Mouse (Mus musculus) cerebellum, adult 11-12 months (tissue): ENCODE results near the gene Cdk14.

Source experiments
- DNase-seq: peaks from one replicate; pipeline ENCODE4 v3.0.0; 2022

Cdk14 gene

DNA sequence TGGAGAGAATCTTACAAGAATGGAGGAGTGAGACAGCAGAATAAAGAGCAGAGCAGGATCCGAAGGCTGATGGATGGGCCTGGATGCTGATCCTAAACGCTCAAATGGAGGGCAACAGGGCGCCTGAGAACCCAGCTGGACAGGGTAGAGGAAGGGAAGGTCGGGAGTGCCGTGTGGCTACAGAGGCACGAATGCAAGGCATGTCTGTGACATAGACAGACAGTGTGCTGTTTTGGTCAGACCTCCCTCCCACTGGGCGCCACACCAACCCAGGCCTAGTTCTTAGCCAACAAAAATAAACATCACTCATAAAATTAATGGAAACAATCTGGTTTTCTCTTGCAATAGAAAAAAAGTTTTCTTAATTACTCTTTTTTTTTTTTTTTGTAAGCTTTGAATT is 594.2 kb downstream of the Cdk14 start:
- DNase-seq, result no peak

- DNase-seq, result no peak
These were observed 595.0 kb downstream of the Cdk14 start for GRCm38 (mm10) chr5:4825076-4825475.

DNA sequence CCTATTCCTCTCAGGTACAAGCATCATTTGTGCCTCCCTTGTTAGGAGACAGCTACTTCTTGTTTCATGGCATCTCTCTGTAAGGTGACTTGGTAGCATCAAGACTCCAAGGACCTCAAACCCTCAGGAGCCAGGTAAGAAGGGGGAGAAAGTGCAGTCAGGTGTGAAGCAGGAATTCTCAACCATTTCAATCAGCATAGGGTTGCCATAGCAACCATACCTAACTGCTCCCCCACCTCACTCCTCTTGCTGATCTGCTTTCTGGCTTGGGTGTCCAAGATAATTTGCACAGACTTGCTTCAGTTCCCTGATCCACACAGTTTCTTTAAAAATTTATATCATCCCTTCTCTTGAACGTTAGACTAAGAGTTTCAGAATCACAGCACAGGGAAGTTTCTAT is 595.9 kb downstream of the Cdk14 start:
- no peak for DNase-seq

GRCm38 (mm10) chr5:4822041-4822440 is 598.1 kb downstream of the Cdk14 start:
- DNase-seq, result no peak

DNA sequence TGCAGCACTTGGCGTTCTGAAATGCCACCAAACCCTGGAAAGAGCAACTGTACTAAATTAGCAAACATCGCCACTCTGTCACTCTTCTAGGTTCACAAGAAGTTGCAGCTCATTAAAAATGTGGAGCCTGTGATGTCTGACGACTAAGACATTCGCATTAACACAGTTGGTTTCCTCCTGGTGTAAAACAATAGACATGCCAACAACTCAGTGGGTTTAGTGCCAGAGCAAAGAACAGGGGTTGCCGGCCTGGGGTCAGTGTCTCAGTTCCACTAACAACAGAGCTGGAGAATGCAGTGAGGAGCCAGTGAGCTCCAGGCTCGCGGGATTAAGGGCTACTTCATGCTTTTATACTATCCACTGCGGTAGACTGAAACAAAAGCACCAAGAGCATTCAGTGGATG is 598.7 kb downstream of the Cdk14 start:
- DNase-seq, result no peak

DNA sequence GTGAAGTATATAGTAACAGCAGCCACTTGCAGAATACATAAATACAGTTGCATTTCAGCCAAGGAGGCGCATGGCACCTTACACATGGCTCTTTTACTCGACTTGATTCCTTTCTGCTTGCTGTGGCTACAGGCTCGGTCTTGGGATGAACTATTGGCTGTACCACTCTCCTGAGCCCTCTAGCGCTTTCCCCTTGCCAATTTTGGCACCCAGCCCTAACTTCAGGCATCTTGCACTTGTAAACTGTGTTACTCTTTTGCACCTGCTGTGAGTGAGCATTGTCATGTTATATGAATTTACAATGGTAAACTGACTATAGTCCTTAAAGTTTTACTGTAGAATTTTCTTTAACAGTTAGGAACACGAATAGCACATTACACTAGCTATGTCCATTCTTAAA is 603.1 kb downstream of the Cdk14 start:
- DNase-seq, result no peak

DNA sequence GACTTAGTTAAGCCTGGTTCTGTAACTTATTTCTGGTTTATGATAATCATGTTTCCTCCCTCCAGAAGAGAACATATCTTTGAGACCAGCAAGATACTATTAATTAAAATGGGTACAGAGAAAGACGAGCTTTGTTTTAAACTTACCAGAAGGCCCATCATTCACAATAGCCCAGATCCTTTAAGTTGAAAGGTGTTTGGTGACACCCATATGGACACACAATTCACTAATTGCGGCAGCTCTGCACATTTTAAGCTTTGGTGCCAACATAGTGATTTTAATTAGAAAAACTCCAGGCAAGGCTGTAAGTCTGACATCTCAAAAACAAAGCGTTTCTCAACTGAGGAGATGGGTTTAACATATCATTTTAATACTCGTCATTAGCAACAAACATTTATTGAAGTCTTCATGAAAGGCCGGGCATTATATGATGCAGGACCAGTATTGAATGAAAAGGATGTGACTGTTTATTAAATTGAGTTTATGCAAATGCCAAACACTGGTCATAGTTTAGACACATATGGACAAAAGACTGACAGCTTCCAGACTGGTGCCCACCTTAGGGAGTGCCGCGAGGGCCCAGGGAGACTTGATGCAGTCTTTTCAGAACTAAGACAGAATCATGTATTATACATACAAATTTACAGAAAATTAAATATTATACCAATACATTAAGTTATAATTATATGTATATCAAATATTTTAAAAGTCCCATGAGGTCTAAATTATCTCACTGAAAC is 605.5 kb downstream of the Cdk14 start:
- no peak for DNase-seq

DNA sequence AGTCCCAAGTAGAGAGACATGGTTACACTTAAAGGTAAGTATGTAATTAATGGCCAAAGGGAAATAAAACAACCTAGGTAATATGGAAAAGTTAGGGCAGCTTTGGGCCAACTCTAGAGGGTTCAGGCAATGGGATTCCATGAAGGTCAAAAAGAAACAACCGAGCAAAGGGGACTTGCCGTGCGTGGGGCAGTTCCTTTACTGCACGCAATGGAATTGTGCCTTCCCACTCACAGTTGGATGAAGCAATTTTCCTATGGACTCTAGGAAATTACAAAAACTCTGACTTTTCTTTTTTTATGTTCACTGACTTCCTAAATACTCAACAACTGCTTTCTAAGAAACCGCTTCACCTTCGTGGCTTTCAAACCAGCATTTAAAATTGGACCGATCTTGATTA is 606.8 kb downstream of the Cdk14 start:
- DNase-seq, result no peak

GRCm38 (mm10) chr5:4812036-4812729 is 607.9 kb downstream of the Cdk14 start:
- DNase-seq, result peak; percentile 15

- DNase-seq, result no peak
These were observed 614.9 kb downstream of the Cdk14 start for GRCm38 (mm10) chr5:4805228-4805627.

- no peak for DNase-seq
These were observed 616.4 kb downstream of the Cdk14 start for GRCm38 (mm10) chr5:4803708-4804107.

DNA sequence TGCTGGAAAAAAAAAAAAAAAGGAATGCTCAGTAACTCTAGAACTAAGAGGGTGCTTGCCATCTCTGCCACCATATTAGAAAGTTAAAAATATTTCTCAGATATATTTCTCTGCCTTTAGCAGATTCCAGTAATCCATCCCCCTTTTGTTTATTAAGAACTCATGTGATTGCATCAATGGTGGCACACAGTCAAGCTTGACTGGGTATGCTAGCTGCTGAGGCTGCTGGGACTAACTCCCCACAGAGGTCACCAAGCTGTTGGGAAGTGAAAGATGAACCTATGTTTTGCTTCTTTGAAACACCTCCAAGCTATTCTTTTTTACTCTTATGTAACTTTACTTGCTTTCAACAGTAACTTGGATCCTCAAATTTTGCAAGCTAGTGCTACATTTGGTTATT is 618.1 kb downstream of the Cdk14 start:
- no peak for DNase-seq

DNA sequence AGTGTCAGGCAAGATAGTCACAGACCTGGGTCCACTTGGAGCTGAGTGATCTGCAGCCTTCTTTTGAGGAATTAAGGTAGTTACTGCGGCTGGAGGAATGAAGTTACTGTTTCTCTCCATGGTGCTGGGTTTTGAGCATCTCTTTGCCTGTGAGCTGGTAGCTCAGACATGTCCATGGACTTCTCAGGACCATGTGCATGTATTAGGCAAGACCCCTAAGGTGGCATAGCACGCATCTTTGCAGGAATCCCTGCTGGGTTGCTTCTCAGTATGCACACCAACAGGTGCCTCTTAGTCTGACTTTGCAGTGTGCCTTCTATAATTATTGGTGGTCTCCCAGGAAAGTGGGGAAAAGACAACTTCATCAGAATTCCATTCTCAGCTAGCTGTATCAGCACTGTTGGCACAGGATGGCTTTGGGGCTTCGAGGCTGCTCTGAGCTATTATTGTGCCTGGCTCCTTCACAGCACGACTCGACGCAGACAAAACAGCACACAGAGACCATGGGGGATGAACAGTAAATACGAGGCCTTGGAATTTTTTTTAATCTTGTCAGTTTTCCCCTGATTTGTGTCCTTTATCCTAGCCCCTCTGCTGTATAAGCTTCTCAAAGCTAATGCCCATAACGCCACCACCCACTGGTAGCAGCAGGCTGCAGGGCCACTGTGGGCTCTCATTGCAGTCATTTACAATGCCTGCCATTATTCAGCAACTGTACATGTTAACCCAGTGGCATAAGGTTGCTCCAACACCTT is 618.8 kb downstream of the Cdk14 start:
- no peak for DNase-seq

DNA sequence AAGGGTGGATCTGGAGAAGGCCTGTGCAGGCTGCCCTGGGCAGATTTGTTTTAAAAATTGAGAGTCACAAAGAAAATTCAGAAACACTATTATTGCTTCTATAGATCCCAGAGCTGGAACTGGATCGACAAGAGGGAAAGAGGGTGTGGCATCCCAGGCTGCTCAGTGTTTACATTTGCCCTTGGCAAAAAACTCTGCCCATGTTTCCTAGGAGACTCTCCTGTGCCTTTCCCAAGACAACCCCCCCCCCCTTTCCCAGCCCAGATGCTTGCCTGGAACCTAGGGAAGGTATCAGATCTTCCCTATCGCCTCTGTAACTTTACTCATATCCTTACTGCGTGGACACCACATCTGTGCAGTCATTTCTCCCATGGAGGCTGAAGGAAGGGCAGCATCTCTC is 628.9 kb downstream of the Cdk14 start:
- no peak for DNase-seq

GRCm38 (mm10) chr5:4790265-4790664 is 629.8 kb downstream of the Cdk14 start:
- DNase-seq, result no peak

GRCm38 (mm10) chr5:4788484-4788883 is 631.6 kb downstream of the Cdk14 start:
- DNase-seq, result no peak

GRCm38 (mm10) chr5:4786816-4787215 is 633.3 kb downstream of the Cdk14 start:
- DNase-seq, result no peak

DNA sequence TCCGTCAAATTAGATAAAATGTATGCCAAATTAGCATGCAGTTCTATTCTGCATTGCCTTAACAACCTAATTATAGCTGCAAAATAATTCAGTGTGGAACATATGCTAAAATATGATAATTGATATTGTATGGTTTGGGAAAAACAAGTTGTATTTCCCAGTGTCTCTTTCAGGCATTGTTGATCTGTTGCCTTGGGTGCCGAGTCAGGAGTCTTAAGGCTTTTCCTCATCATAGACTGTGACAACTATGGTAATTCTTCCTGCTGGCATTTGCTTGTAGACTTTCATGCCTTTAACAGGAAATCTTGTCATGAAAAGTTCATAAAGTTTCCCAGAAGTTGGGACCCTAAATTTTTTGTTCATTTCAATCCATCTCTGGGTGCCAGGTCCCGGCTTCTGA is 641.8 kb downstream of the Cdk14 start:
- DNase-seq, result no peak

GRCm38 (mm10) chr5:4776495-4776894 is 643.6 kb downstream of the Cdk14 start:
- no peak for DNase-seq

DNA sequence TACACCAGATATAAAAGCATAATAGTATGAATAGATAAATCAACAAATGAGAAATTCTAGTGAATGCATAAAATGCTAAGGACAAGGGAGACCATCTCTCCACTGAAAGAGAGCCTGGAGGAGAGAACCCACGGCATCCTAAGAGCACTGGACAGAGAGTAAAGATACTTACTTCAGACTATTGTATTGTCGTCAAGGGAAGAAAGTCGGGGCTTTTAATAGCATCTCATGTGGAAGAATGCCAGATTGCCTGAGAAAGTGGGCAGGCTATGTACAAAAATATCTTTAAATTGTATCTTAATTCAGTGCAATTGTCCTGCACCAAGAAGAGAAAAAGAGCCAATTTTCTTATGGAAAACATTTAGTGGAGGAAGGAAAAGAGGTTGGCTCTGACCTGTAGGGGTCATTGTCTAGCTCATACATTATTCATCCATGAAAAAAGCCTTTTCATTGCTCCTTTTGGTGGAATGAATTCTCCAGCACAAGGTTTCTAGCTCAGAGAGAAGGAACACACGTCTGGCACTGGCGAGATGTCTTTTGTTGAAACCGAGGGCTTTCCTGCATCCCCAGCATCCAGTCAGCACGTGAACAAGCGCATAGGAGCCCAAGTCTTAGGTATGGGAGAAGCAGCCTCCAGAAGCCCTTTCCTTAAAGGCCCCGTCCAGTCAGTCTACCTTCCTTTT is 646.9 kb downstream of the Cdk14 start:
- DNase-seq, result no peak

- DNase-seq, result no peak
These were observed 649.5 kb downstream of the Cdk14 start for GRCm38 (mm10) chr5:4770609-4771008.

GRCm38 (mm10) chr5:4767896-4768295 is 652.2 kb downstream of the Cdk14 start:
- DNase-seq, result no peak

DNA sequence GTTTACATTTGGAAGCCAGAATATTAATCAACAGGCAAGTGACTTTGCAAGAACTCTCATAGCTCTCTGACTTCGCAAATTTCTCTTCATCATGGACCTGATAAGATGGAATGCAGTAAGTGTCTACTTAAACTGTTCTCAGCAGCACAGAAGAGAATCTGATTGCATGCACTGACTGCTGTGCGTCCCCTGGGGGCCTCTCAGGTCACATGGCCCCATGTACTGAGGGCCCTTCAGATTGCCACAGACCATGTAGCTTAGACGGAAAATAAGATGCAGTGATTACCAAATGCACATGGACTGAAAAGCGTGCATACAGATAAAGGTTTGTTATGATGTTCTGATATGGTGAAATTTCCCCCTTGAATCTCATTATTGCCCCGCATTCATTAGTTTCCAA is 653.4 kb downstream of the Cdk14 start:
- DNase-seq, result no peak
